Mouse (Mus musculus): ENCODE measurements around the gene Ahcyl1. TPM values are rescaled to one million over a fixed set of nuclear protein-coding genes. Genes with fewer than 3 reads are reported as not detected.

Gene Ahcyl1
- polyA plus RNA-seq, 1 experiment from 2014 or later = 110 TPM

GRCm38 (mm10) chr3:107690366-107690765 is 6.0 kb downstream of the Ahcyl1 start:
- Histone ChIP-seq H3K4me2 (ENCODE audit: low read length) (no peak overlapping the region), H3K9ac (replicated peaks; ENCODE audit: low read depth, low read length) (no peak overlapping the region), H3K36me3 (ENCODE audit: control insufficient read depth, insufficient read depth) (no peaks in the 10 kb centered on the region), H3K27me3 (replicated peaks; ENCODE audit: control insufficient read depth, insufficient read depth, low read length) (no peaks in the 10 kb centered on the region), H3K4me1 (replicated peaks; ENCODE audit: control insufficient read depth, insufficient read depth, low read length) (peaks cover 44% of the 10 kb centered on the region), H3K27ac (ENCODE audit: low read length) (no peak overlapping the region), H3K4me3 (replicated peaks; ENCODE audit: low read length) (no peak overlapping the region), H3K9me3 (ENCODE audit: control insufficient read depth, low read length) (no peaks in the 10 kb centered on the region)
- no peak for ATAC-seq
- 81% methylated on average over 2 of the region's 2 CpGs for WGBS

DNA sequence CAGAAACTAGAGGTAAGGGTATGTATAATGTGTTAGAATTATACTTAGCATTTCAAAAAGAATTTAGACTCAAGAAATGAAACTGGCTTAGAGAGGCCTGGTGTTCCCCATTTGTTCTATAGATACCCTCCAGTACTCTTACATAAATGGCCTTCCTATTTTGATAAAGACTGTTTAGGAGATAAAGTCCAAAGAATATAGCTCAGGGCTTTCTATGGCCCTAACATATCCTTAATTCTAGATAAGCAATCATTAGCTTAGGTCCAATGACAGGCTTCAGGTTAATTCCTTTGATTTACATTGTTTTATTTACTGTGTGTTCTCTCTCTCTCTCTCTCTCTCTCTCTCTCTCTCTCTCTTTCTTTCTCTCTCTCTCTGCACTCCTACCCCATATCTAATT is 7.1 kb downstream of the Ahcyl1 start:
- Histone ChIP-seq H3K27ac (ENCODE audit: low read length) (no peak overlapping the region), H3K4me2 (ENCODE audit: low read length) (no peak overlapping the region), H3K4me3 (replicated peaks; ENCODE audit: low read length) (no peak overlapping the region), H3K27me3 (replicated peaks; ENCODE audit: control insufficient read depth, insufficient read depth, low read length) (no peaks in the 10 kb centered on the region), H3K9ac (replicated peaks; ENCODE audit: low read depth, low read length) (no peak overlapping the region), H3K36me3 (ENCODE audit: control insufficient read depth, insufficient read depth) (no peaks in the 10 kb centered on the region), H3K9me3 (ENCODE audit: control insufficient read depth, low read length) (no peaks in the 10 kb centered on the region), H3K4me1 (replicated peaks; ENCODE audit: control insufficient read depth, insufficient read depth, low read length) (peaks cover 34% of the 10 kb centered on the region)
- no peak for ATAC-seq

- 77% methylated on average over 1 of the region's 1 CpGs for WGBS
- no peaks in the 10 kb centered on the region for H3K36me3 ChIP-seq (ENCODE audit: control insufficient read depth, insufficient read depth)
- H3K27ac ChIP-seq (ENCODE audit: low read length) = no peak overlapping the region
- no peak overlapping the region for H3K4me2 ChIP-seq (ENCODE audit: low read length)
- H3K9ac ChIP-seq (replicated peaks; ENCODE audit: low read depth, low read length) = no peak overlapping the region
- H3K4me3 ChIP-seq (replicated peaks; ENCODE audit: low read length) = no peak overlapping the region
- no peaks in the 10 kb centered on the region for H3K9me3 ChIP-seq (ENCODE audit: control insufficient read depth, low read length)
- no peak for ATAC-seq
- no peaks in the 10 kb centered on the region for H3K27me3 ChIP-seq (replicated peaks; ENCODE audit: control insufficient read depth, insufficient read depth, low read length)
- peaks cover 30% of the 10 kb centered on the region for H3K4me1 ChIP-seq (replicated peaks; ENCODE audit: control insufficient read depth, insufficient read depth, low read length)
These were observed 8.1 kb downstream of the Ahcyl1 start for GRCm38 (mm10) chr3:107688236-107688635.

DNA sequence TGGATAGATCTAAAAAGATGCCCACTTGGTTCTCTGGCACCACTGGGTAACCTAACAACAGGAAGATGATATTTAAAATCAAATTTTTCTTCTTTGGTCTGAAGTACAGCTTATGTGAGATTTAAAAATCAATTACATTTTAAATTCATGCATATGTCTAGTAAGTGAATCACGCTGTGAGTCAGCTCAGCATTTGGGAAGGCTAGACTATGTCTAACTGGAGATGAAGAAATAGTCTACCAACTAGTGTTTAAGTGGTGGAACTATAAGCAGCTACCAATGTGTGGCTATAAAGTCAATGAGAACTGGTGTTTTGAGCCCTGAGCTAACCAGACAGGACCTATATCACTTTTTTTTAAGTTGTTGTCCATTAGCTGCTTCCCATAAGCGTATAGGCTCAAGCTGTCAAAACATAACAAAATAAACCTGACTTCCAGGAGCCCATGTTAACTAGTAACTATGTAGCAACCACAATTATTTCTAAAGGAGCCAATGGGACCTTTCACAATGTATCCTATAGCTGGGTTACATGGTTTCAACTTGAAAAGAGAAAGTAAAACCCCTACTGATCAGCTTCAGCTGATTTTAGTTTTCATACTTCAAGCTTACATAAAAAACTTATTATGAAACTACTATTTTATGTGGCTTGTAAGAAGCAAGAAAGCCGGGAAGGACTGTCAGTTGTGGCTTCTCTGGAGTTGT is 9.9 kb downstream of the Ahcyl1 start:
- Histone ChIP-seq H3K4me1 (replicated peaks; ENCODE audit: control insufficient read depth, insufficient read depth, low read length) (peaks cover 28% of the 10 kb centered on the region), H3K4me2 (ENCODE audit: low read length) (no peak overlapping the region), H3K36me3 (ENCODE audit: control insufficient read depth, insufficient read depth) (no peaks in the 10 kb centered on the region), H3K9me3 (ENCODE audit: control insufficient read depth, low read length) (no peaks in the 10 kb centered on the region), H3K9ac (replicated peaks; ENCODE audit: low read depth, low read length) (no peak overlapping the region), H3K27ac (ENCODE audit: low read length) (no peak overlapping the region), H3K27me3 (replicated peaks; ENCODE audit: control insufficient read depth, insufficient read depth, low read length) (no peaks in the 10 kb centered on the region), H3K4me3 (replicated peaks; ENCODE audit: low read length) (no peak overlapping the region)
- ATAC-seq = no peak
- WGBS = 90% methylated on average over 3 of the region's 3 CpGs

DNA sequence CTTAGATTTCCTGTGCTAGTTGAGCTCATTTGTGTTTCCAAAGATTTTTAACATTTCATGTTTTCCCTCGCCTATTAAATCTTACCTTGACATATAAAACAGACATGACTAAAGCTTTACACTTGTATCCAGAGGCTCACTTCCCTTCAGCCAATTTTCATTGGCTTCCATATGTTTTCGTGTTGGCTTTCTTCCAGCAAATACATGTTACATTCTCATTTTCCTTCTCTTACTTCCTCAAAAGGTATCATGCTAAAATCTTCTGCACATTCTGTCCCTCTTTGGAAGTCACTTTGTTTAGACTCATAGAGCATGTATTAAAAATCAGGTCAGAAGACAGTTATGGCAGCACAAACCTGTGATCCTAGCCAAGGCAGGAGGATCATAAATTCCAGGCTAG is 10.7 kb downstream of the Ahcyl1 start:
- ATAC-seq = no peak
- Histone ChIP-seq H3K4me2 (ENCODE audit: low read length) (no peak overlapping the region), H3K27me3 (replicated peaks; ENCODE audit: control insufficient read depth, insufficient read depth, low read length) (no peaks in the 10 kb centered on the region), H3K4me1 (replicated peaks; ENCODE audit: control insufficient read depth, insufficient read depth, low read length) (peaks cover 28% of the 10 kb centered on the region), H3K9ac (replicated peaks; ENCODE audit: low read depth, low read length) (no peak overlapping the region), H3K9me3 (ENCODE audit: control insufficient read depth, low read length) (no peaks in the 10 kb centered on the region), H3K36me3 (ENCODE audit: control insufficient read depth, insufficient read depth) (no peaks in the 10 kb centered on the region), H3K4me3 (replicated peaks; ENCODE audit: low read length) (no peak overlapping the region), H3K27ac (ENCODE audit: low read length) (no peak overlapping the region)
- WGBS = 77% methylated on average over 2 of the region's 2 CpGs

DNA sequence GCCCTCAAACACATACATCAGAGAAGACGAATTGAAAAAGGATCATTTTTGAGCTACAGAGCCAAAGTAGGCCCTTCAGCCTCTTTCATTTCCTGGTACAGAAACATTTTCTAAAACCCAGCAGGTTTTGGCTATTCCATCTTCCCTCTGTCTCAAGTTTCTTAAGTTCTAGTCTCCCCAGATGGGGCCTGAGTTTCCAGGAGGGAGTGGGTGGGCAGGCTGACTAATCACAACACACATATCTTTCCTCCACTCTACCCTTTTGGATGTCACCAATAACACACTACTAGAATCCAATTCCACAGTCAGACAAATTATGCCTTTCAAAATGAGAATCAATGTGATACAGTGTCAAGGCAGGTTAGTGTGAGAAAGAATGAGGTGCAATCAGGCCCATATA is 12.8 kb downstream of the Ahcyl1 start:
- no peaks in the 10 kb centered on the region for H3K9me3 ChIP-seq (ENCODE audit: control insufficient read depth, low read length)
- H3K4me2 ChIP-seq (ENCODE audit: low read length) = no peak overlapping the region
- H3K36me3 ChIP-seq (ENCODE audit: control insufficient read depth, insufficient read depth) = no peaks in the 10 kb centered on the region
- WGBS = 84% methylated on average over 1 of the region's 1 CpGs
- no peak overlapping the region for H3K27ac ChIP-seq (ENCODE audit: low read length)
- no peaks in the 10 kb centered on the region for H3K27me3 ChIP-seq (replicated peaks; ENCODE audit: control insufficient read depth, insufficient read depth, low read length)
- ATAC-seq = no peak
- H3K4me3 ChIP-seq (replicated peaks; ENCODE audit: low read length) = no peak overlapping the region
- H3K4me1 ChIP-seq (replicated peaks; ENCODE audit: control insufficient read depth, insufficient read depth, low read length) = peaks cover 22% of the 10 kb centered on the region
- no peak overlapping the region for H3K9ac ChIP-seq (replicated peaks; ENCODE audit: low read depth, low read length)

DNA sequence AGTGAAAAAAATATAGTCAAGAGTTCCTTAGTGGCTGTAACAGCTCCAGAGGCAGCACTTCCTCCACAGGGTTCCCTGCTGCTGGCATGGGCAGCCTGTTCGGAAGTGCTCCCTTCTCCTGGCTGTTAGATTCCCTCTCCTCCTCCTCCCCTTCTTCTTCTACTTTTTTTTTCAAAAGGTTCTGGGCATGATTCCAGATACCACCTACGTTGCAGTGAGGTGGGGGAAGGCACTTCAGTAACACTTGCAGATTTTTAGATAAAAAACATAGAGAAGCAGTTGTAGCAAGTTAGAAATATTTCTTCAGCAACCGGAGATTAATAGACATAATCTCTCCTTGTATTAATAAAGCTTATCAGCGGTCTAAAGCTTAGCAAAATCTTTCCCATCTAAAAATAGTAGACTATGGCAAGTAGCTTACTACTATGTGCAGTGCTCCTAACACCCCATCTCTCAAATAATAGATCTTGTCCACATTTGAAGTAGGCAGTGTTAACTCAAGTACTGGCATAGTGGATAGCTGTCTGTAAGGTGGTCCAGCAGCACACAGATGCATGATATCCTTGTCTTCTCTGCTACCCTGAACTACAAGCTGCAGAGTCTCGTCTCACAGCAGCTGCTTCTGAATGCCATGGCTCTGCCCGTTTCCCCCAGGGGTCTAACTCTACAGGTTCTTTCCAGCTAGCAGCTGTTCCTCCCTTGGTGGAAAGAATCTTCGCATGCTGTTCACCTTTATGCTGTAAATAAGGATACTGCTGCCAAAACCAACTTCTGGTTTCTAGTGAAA is 15.4 kb downstream of the Ahcyl1 start:
- Histone ChIP-seq H3K9ac (replicated peaks; ENCODE audit: low read depth, low read length) (no peak overlapping the region), H3K4me2 (ENCODE audit: low read length) (no peak overlapping the region), H3K27me3 (replicated peaks; ENCODE audit: control insufficient read depth, insufficient read depth, low read length) (no peaks in the 10 kb centered on the region), H3K4me1 (replicated peaks; ENCODE audit: control insufficient read depth, insufficient read depth, low read length) (peaks cover 20% of the 10 kb centered on the region), H3K27ac (ENCODE audit: low read length) (no peak overlapping the region), H3K36me3 (ENCODE audit: control insufficient read depth, insufficient read depth) (no peaks in the 10 kb centered on the region), H3K9me3 (ENCODE audit: control insufficient read depth, low read length) (no peaks in the 10 kb centered on the region), H3K4me3 (replicated peaks; ENCODE audit: low read length) (no peak overlapping the region)
- WGBS = 23% methylated on average over 7 of the region's 7 CpGs
- peak; percentile 73 for ATAC-seq

DNA sequence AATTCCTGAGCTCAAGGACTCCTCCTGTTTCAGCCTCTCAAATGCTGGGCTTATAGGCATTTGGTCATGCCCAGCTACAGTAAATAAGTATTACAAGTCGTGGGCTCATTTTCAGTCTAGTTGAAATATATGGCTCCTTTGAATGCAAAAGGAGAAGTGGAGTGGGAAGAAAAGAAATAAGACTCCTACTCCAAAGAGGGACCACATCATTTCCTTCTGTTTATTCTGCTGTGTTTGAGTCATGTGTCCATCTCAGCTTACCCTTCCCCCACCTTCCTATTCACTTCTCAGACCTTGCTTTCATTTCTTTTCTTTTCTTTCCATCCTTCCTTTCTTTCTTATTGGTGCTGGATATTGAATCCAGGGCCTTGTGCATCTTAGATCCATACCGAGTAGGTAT is 24.9 kb downstream of the Ahcyl1 start:
- Histone ChIP-seq H3K36me3 (ENCODE audit: control insufficient read depth, insufficient read depth) (peaks cover 45% of the 10 kb centered on the region), H3K4me1 (replicated peaks; ENCODE audit: control insufficient read depth, insufficient read depth, low read length) (no peaks in the 10 kb centered on the region), H3K27ac (ENCODE audit: low read length) (no peak overlapping the region), H3K9ac (replicated peaks; ENCODE audit: low read depth, low read length) (no peak overlapping the region), H3K9me3 (ENCODE audit: control insufficient read depth, low read length) (no peaks in the 10 kb centered on the region), H3K4me2 (ENCODE audit: low read length) (no peak overlapping the region), H3K4me3 (replicated peaks; ENCODE audit: low read length) (no peak overlapping the region), H3K27me3 (replicated peaks; ENCODE audit: control insufficient read depth, insufficient read depth, low read length) (no peaks in the 10 kb centered on the region)
- 96% methylated on average over 2 of the region's 2 CpGs for WGBS
- no peak for ATAC-seq

GRCm38 (mm10) chr3:107670500-107670899 is 25.9 kb downstream of the Ahcyl1 start:
- WGBS = 90% methylated on average over 4 of the region's 4 CpGs
- Histone ChIP-seq H3K27me3 (replicated peaks; ENCODE audit: control insufficient read depth, insufficient read depth, low read length) (no peaks in the 10 kb centered on the region), H3K4me3 (replicated peaks; ENCODE audit: low read length) (no peak overlapping the region), H3K9ac (replicated peaks; ENCODE audit: low read depth, low read length) (no peak overlapping the region), H3K9me3 (ENCODE audit: control insufficient read depth, low read length) (no peaks in the 10 kb centered on the region), H3K4me1 (replicated peaks; ENCODE audit: control insufficient read depth, insufficient read depth, low read length) (no peaks in the 10 kb centered on the region), H3K36me3 (ENCODE audit: control insufficient read depth, insufficient read depth) (peaks cover 50% of the 10 kb centered on the region), H3K27ac (ENCODE audit: low read length) (no peak overlapping the region), H3K4me2 (ENCODE audit: low read length) (no peak overlapping the region)
- no peak for ATAC-seq

Measured in forebrain, embryonic 16.5 days (tissue).